Mouse (Mus musculus): ENCODE results near the gene Pik3r1. TPM values are rescaled to one million over a fixed set of nuclear protein-coding genes. Genes with fewer than 3 reads are reported as not detected.

Pik3r1 gene
- polyA plus RNA-seq, 1 experiment from 2014 or later = 45.9 TPM

DNA sequence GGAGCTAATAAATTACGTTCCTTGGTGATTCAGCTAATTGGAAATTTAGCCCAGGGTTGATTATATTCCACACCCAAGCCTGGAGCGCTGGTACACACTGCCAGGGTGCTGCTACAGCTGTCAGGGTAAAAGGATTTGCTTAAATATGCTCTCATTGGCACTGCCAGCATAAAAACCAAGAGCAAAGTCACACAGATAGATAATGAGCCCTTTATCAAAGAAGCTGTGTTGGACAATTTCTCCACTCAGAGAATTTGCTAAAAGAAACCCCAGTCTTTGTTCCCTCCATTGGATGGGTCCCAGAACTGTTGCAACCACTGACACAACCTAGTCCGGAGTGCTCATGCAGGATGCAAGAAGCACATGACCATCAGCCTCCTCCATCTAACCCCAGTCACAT lies 9.8 kb upstream of the Pik3r1 start:
- WGBS = 74% methylated on average over 3 of the region's 3 CpGs
- H3K27ac ChIP-seq (replicated peaks; ENCODE audit: low read depth, low read length) = no peak overlapping the region
- H3K4me1 ChIP-seq (ENCODE audit: control insufficient read depth, insufficient read depth, low read length) = no peaks in the 10 kb centered on the region
- no peaks in the 10 kb centered on the region for H3K27me3 ChIP-seq (replicated peaks; ENCODE audit: control insufficient read depth, insufficient read depth, low read length)
- no peak overlapping the region for H3K4me2 ChIP-seq (ENCODE audit: low read depth, low read length)
- no peaks in the 10 kb centered on the region for H3K9me3 ChIP-seq (ENCODE audit: control insufficient read depth, low read length)
- no peak overlapping the region for H3K9ac ChIP-seq (ENCODE audit: low read depth, low read length)
- no peak for DNase-seq (ENCODE audit: low spot score)
- H3K4me3 ChIP-seq (ENCODE audit: low read depth, low read length) = no peak overlapping the region
- ATAC-seq (ENCODE audit: low read depth) = no peak
- H3K36me3 ChIP-seq (ENCODE audit: control insufficient read depth, insufficient read depth, low read length) = no peaks in the 10 kb centered on the region

DNA sequence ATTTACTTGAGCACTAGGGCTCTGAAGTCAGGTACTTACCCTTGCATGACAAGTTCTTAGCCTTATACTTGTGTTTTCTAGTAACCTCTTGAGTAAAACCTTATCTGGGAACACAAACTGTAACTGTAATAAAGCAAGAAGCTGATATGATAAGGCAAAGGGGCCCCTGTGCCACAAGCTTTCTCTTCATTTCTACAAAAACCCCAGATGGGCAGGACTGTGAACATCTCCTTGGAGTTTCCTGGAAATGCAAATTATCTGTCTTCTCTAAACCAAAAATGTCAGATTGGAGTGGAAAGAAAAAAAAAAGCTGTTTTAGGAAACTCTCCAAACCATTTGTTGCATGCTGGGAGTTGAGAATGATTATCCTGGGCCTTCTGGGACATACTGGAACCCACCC lies 3.1 kb upstream of the Pik3r1 start:
- no peak for ATAC-seq (ENCODE audit: low read depth)
- H3K4me1 ChIP-seq (ENCODE audit: control insufficient read depth, insufficient read depth, low read length) = peaks cover 4% of the 10 kb centered on the region
- no peak for DNase-seq (ENCODE audit: low spot score)

DNA sequence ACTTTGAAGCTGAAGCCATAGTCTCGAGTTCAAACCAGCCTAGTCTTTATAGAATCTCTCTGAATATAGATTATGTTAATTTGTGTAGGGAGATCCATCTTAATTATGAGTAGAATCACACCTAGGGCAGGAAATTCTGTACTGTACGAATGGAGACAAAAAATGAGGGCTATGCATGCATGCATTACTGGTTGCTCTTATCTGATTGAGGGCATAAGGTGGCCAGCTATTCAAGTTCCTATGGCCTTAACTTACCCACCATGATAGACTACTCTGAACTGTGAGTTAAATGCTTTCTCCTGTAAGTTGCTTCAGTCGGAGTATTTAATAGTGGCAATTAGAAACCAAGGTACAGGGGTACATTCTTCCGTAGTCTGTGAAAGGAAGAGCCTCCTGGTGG lies 1.9 kb upstream of the Pik3r1 start:
- ATAC-seq (ENCODE audit: low read depth) (no peak), DNase-seq (ENCODE audit: low spot score) (no peak)
- Histone ChIP-seq H3K36me3 (ENCODE audit: control insufficient read depth, insufficient read depth, low read length) (no peaks in the 10 kb centered on the region), H3K4me1 (ENCODE audit: control insufficient read depth, insufficient read depth, low read length) (peaks cover 15% of the 10 kb centered on the region), H3K27ac (replicated peaks; ENCODE audit: low read depth, low read length) (no peak overlapping the region), H3K27me3 (replicated peaks; ENCODE audit: control insufficient read depth, insufficient read depth, low read length) (no peaks in the 10 kb centered on the region), H3K4me2 (ENCODE audit: low read depth, low read length) (no peak overlapping the region), H3K4me3 (ENCODE audit: low read depth, low read length) (no peak overlapping the region), H3K9me3 (ENCODE audit: control insufficient read depth, low read length) (no peaks in the 10 kb centered on the region), H3K9ac (ENCODE audit: low read depth, low read length) (no peak overlapping the region)
- 82% methylated on average over 4 of the region's 4 CpGs for WGBS

More for the DNA sequence above, 3.1 kb upstream of the Pik3r1 start:
- Histone ChIP-seq H3K27me3 (replicated peaks; ENCODE audit: control insufficient read depth, insufficient read depth, low read length) (no peaks in the 10 kb centered on the region), H3K9ac (ENCODE audit: low read depth, low read length) (no peak overlapping the region), H3K4me2 (ENCODE audit: low read depth, low read length) (no peak overlapping the region), H3K27ac (replicated peaks; ENCODE audit: low read depth, low read length) (no peak overlapping the region), H3K4me3 (ENCODE audit: low read depth, low read length) (no peak overlapping the region), H3K36me3 (ENCODE audit: control insufficient read depth, insufficient read depth, low read length) (no peaks in the 10 kb centered on the region), H3K9me3 (ENCODE audit: control insufficient read depth, low read length) (no peaks in the 10 kb centered on the region)

DNA sequence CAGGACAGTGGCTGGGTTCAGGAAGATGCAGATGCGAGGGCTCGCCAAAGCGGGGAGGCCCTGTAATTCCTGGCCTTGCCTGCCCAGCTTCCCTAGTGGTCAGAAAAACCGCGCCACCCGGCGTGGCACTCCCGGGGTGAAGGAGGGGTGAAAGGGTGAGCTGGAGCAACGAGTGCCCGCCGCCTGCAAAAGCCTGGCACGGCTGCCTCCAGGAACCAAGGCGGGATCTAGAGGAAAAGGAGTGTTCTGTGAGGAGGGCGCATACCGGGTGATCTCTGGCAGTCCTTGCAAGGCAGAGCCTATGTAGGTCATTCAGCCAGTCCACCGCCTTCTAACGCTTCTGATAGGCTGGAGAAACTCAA lies 594 bp upstream of the Pik3r1 start:
- Histone ChIP-seq H3K36me3 (ENCODE audit: control insufficient read depth, insufficient read depth, low read length) (no peaks in the 10 kb centered on the region), H3K9me3 (ENCODE audit: control insufficient read depth, low read length) (no peaks in the 10 kb centered on the region), H3K27ac (replicated peaks; ENCODE audit: low read depth, low read length) (peak overlapping the region; percentile 76), H3K9ac (ENCODE audit: low read depth, low read length) (peak overlapping the region; percentile 92), H3K4me2 (ENCODE audit: low read depth, low read length) (peak overlapping the region; percentile 84), H3K4me1 (ENCODE audit: control insufficient read depth, insufficient read depth, low read length) (peaks cover 25% of the 10 kb centered on the region), H3K27me3 (replicated peaks; ENCODE audit: control insufficient read depth, insufficient read depth, low read length) (no peaks in the 10 kb centered on the region), H3K4me3 (ENCODE audit: low read depth, low read length) (peak overlapping the region; percentile 98)
- WGBS = 2% methylated on average over 17 of the region's 17 CpGs
- peak; percentile 13 for ATAC-seq (ENCODE audit: low read depth)
- peak; percentile 58 for DNase-seq (ENCODE audit: low spot score)

DNA sequence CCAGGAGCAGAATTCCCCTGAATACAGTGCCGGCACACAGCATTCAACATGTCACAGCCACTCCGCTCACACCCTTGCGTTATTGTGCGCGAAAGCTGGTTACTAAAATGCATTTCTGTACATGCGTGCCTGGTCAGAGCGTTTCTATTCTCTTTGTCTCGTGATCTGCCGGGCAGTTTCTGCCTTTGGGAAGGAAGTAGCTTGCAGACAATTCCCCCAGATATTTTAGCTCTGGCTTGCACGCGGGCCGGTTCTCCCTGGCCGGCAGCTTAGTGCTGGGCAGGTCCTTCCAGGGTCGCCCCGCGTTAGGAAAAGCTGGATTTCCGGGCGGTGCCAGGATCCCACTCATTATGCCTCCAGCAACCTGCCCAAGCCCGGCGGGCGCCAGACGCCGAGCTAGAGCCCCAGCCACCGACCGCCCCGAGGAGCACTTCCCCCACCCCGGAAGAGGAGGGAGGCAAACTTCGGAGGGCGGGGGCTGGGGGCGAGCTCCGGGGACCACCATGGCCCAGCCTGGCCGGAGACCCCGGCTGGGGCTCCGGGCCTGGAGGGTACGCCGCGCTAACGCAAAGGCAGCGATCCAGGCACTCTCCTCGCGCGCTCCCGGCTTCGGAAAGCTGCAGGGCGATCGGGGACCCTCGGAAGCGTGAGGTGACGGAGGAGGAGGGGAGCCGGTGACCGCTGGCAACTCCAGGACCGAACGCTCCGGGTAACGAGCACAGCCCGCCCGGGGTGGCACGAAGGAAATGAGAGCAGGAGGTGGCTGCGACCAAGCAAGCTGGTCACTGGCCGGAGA lies 806 bp downstream of the Pik3r1 start:
- Histone ChIP-seq H3K9me3 (ENCODE audit: control insufficient read depth, low read length) (no peaks in the 10 kb centered on the region), H3K4me2 (ENCODE audit: low read depth, low read length) (peak overlapping the region; percentile 84), H3K4me3 (ENCODE audit: low read depth, low read length) (peak overlapping the region; percentile 98), H3K9ac (ENCODE audit: low read depth, low read length) (peak overlapping the region; percentile 92), H3K27ac (replicated peaks; ENCODE audit: low read depth, low read length) (peak overlapping the region; percentile 95), H3K4me1 (ENCODE audit: control insufficient read depth, insufficient read depth, low read length) (peaks cover 32% of the 10 kb centered on the region), H3K27me3 (replicated peaks; ENCODE audit: control insufficient read depth, insufficient read depth, low read length) (no peaks in the 10 kb centered on the region), H3K36me3 (ENCODE audit: control insufficient read depth, insufficient read depth, low read length) (no peaks in the 10 kb centered on the region)
- DNase-seq (ENCODE audit: low spot score) (peak; percentile 59), ATAC-seq (ENCODE audit: low read depth) (peak; percentile 10)
- WGBS = under 1% methylated on average over 44 of the region's 60 CpGs

DNA sequence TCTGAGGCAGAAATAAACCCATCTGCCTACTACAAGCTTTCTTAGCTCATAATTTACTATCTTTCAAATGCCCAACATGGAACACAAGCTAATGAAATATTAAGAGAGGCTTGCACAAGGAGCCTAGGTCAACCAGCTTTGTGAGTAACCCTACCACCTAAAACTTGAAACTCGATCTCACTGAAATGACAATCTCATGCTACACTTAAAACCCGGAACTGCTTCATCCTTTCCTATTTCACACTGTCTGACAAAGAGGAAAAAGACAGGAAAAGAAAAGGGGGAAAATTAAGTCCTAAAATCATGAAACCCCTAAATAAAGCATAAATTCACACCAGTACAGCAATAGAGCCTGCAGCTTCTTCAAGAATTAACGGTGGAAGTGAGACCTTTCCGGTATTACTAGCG lies 1.4 kb downstream of the Pik3r1 start:
- peak overlapping the region; percentile 84 for H3K4me2 ChIP-seq (ENCODE audit: low read depth, low read length)
- peak overlapping the region; percentile 92 for H3K9ac ChIP-seq (ENCODE audit: low read depth, low read length)
- peak overlapping the region; percentile 98 for H3K4me3 ChIP-seq (ENCODE audit: low read depth, low read length)
- H3K36me3 ChIP-seq (ENCODE audit: control insufficient read depth, insufficient read depth, low read length) = no peaks in the 10 kb centered on the region
- H3K27ac ChIP-seq (replicated peaks; ENCODE audit: low read depth, low read length) = peak overlapping the region; percentile 95
- H3K27me3 ChIP-seq (replicated peaks; ENCODE audit: control insufficient read depth, insufficient read depth, low read length) = no peaks in the 10 kb centered on the region
- DNase-seq (ENCODE audit: low spot score) (no peak), ATAC-seq (ENCODE audit: low read depth) (no peak)
- H3K9me3 ChIP-seq (ENCODE audit: control insufficient read depth, low read length) = no peaks in the 10 kb centered on the region
- under 1% methylated on average over 5 of the region's 5 CpGs for WGBS
- H3K4me1 ChIP-seq (ENCODE audit: control insufficient read depth, insufficient read depth, low read length) = peaks cover 33% of the 10 kb centered on the region

DNA sequence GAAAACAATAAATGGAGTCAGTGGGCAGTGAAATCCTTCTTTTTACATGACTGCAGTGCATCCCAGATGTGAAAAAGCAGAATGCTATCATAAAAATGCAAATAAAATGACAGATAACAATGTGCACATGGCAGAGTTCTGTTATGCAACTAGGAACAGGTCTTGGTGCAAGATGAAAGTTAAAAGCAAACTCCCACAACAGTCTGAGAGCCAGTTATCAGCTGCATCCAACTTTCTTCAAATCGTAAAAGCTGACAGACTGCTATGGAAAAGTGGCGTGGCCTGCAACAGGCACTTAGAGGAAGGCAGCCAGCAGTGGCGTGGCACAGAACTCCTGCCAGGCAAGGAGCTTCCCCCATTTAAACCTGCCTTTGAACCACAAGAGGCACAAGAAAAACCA lies 2.0 kb downstream of the Pik3r1 start:
- no peak overlapping the region for H3K27ac ChIP-seq (replicated peaks; ENCODE audit: low read depth, low read length)
- 11% methylated on average over 3 of the region's 3 CpGs for WGBS
- no peaks in the 10 kb centered on the region for H3K36me3 ChIP-seq (ENCODE audit: control insufficient read depth, insufficient read depth, low read length)
- no peak for ATAC-seq (ENCODE audit: low read depth)
- H3K9me3 ChIP-seq (ENCODE audit: control insufficient read depth, low read length) = no peaks in the 10 kb centered on the region
- H3K27me3 ChIP-seq (replicated peaks; ENCODE audit: control insufficient read depth, insufficient read depth, low read length) = no peaks in the 10 kb centered on the region
- H3K4me1 ChIP-seq (ENCODE audit: control insufficient read depth, insufficient read depth, low read length) = peaks cover 40% of the 10 kb centered on the region
- H3K9ac ChIP-seq (ENCODE audit: low read depth, low read length) = peak overlapping the region; percentile 92
- H3K4me3 ChIP-seq (ENCODE audit: low read depth, low read length) = peak overlapping the region; percentile 98
- no peak for DNase-seq (ENCODE audit: low spot score)
- peak overlapping the region; percentile 84 for H3K4me2 ChIP-seq (ENCODE audit: low read depth, low read length)

DNA sequence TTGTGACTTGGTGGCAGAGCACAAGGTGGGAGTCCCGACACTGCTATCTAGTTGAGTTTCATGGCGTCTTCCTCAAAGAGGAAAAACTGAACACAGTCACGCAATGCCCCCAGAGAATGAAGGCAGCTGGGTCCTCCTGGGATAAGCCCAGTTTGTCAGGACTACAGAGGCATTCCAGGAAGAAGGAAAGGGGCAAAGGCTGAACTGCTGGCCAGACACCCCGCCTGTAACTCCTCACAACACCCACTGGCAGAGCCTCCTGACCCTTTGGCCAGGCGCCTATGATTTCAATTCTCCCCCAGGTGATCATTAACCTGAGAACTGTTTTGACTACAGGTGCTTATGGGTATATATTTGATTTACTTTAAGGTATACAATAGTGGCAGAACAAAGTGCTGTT lies 3.9 kb downstream of the Pik3r1 start:
- H3K36me3 ChIP-seq (ENCODE audit: control insufficient read depth, insufficient read depth, low read length) = no peaks in the 10 kb centered on the region
- H3K4me3 ChIP-seq (ENCODE audit: low read depth, low read length) = no peak overlapping the region
- no peak overlapping the region for H3K9ac ChIP-seq (ENCODE audit: low read depth, low read length)
- peaks cover 58% of the 10 kb centered on the region for H3K4me1 ChIP-seq (ENCODE audit: control insufficient read depth, insufficient read depth, low read length)
- H3K27me3 ChIP-seq (replicated peaks; ENCODE audit: control insufficient read depth, insufficient read depth, low read length) = no peaks in the 10 kb centered on the region
- 67% methylated on average over 5 of the region's 5 CpGs for WGBS
- peak overlapping the region; percentile 26 for H3K4me2 ChIP-seq (ENCODE audit: low read depth, low read length)
- H3K9me3 ChIP-seq (ENCODE audit: control insufficient read depth, low read length) = no peaks in the 10 kb centered on the region
- no peak for ATAC-seq (ENCODE audit: low read depth)
- DNase-seq (ENCODE audit: low spot score) = no peak
- H3K27ac ChIP-seq (replicated peaks; ENCODE audit: low read depth, low read length) = no peak overlapping the region

DNA sequence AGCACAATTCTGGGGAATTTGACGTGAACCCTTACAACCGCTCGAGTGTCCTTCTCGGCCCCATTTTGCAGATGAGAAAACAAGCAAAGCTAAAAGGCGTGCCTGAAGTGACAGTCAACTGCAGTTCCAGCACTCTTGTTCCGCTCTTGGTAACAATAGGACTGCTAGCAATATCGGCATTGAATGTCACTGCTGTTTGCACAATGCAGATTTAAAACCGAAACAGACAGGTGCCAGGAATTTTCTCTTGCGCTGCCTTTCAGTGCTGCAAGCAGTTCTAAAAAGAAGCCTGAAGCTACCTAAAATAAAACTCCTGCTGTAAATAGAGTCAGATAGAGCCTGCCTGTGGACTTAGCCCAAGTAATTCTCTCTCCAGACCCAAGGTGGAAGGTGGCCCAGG lies 4.3 kb downstream of the Pik3r1 start:
- Histone ChIP-seq H3K9ac (ENCODE audit: low read depth, low read length) (no peak overlapping the region), H3K36me3 (ENCODE audit: control insufficient read depth, insufficient read depth, low read length) (no peaks in the 10 kb centered on the region), H3K9me3 (ENCODE audit: control insufficient read depth, low read length) (no peaks in the 10 kb centered on the region), H3K27me3 (replicated peaks; ENCODE audit: control insufficient read depth, insufficient read depth, low read length) (no peaks in the 10 kb centered on the region), H3K27ac (replicated peaks; ENCODE audit: low read depth, low read length) (no peak overlapping the region), H3K4me2 (ENCODE audit: low read depth, low read length) (peak overlapping the region; percentile 26), H3K4me3 (ENCODE audit: low read depth, low read length) (no peak overlapping the region), H3K4me1 (ENCODE audit: control insufficient read depth, insufficient read depth, low read length) (peaks cover 62% of the 10 kb centered on the region)
- peak; percentile 52 for DNase-seq (ENCODE audit: low spot score)
- ATAC-seq (ENCODE audit: low read depth) = no peak
- 79% methylated on average over 9 of the region's 9 CpGs for whole genome bisulfite sequencing
